Mouse (Mus musculus): ENCODE data around the gene Atxn7l1. TPM values are rescaled to one million over a fixed set of nuclear protein-coding genes. Genes with fewer than 3 reads are reported as not detected.

The Atxn7l1 gene
- total and polyA plus RNA-seq, 2 experiments from 2014 or later: 15.8 to 24.9 TPM

DNA sequence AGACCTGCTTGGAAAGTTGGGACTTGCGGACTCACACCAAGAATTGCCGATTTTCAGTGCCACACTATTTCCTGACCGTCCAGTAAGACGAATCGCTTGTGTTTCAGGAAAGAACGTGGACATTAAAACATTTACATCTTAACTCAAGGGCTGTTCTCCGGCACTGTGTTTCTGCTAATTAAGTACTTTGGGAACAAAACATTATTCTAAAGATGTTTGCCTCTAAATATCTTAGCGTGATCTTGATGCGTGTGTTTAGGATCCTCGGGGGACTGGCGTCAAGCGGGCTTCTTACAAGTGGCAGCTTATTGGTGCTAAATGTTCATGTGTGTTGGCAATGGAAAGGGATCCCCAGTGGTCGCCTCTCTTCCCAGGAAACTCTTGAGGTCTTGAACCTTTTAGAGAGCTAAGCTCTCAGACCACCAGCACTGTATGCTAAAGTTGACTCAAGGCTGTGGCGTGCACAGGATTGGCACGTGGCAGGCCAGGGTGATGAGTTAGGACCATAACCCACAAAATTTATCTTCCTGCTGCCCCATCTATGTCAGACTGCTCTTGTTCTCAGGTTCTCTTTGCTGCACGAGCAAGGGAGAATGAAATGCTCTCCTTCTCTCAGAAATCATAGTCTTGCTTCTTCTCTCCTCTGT, 2.2 kb downstream of the Atxn7l1 start:
- DNase-seq (ENCODE audit: low spot score) (no peak), ATAC-seq (no peak)
- H3K4me2 ChIP-seq (ENCODE audit: low read depth, low read length): peak overlapping the region; percentile 78; the same call in 1 of the 2 replicates
- no peak overlapping the region for H3K4me3 ChIP-seq (ENCODE audit: low read length)
- H3K36me3 ChIP-seq (ENCODE audit: insufficient read depth, low read length): no peaks in the 10 kb centered on the region
- H3K27me3 ChIP-seq (ENCODE audit: insufficient read depth, low read length): no peaks in the 10 kb centered on the region
- no peak overlapping the region for H3K27ac ChIP-seq
- no peaks in the 10 kb centered on the region for H3K4me1 ChIP-seq (ENCODE audit: insufficient read depth, low read length)
- no peak for TF ChIP-seq CTCF (IDR thresholded peaks at IDR 0.05; ENCODE audit: low read depth)
- no peak overlapping the region for H3K9ac ChIP-seq (replicated peaks; ENCODE audit: low read length)
- WGBS: 91% methylated on average over 16 of the region's 16 CpGs
- H3K9me3 ChIP-seq (ENCODE audit: low read length): no peaks in the 10 kb centered on the region

DNA sequence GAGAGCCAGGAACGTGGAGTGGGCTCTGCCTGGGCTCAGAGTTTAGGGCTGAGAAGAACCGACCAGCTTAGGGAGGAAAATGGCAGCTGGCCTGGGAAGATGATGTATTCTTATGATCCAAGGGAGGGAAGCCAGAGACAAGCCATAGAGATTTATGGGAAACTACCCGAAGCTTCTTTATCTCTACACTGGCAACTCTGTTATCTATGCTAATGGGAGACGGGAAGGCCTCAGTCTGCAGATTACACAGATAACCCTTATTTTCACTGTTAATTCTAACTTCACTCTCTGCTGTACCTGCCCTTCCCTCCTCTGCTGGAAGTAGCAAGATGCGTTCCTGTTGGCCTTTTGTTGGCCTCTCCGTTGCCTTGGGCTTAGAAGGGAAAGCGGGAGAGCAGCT, 5.6 kb downstream of the Atxn7l1 start:
- Histone ChIP-seq H3K9ac (replicated peaks; ENCODE audit: low read length) (no peak overlapping the region), H3K36me3 (ENCODE audit: insufficient read depth, low read length) (no peaks in the 10 kb centered on the region), H3K27ac (no peak overlapping the region), H3K9me3 (ENCODE audit: low read length) (no peaks in the 10 kb centered on the region), H3K27me3 (ENCODE audit: insufficient read depth, low read length) (no peaks in the 10 kb centered on the region), H3K4me1 (ENCODE audit: insufficient read depth, low read length) (no peaks in the 10 kb centered on the region; the same call in 1 of the 2 replicates), H3K4me2 (ENCODE audit: low read depth, low read length) (no peak overlapping the region), H3K4me3 (ENCODE audit: low read length) (no peak overlapping the region)
- no peak for DNase-seq (ENCODE audit: low spot score)
- TF ChIP-seq CTCF (IDR thresholded peaks at IDR 0.05; ENCODE audit: low read depth): no peak
- WGBS: 87% methylated on average over 7 of the region's 7 CpGs
- ATAC-seq: no peak

DNA sequence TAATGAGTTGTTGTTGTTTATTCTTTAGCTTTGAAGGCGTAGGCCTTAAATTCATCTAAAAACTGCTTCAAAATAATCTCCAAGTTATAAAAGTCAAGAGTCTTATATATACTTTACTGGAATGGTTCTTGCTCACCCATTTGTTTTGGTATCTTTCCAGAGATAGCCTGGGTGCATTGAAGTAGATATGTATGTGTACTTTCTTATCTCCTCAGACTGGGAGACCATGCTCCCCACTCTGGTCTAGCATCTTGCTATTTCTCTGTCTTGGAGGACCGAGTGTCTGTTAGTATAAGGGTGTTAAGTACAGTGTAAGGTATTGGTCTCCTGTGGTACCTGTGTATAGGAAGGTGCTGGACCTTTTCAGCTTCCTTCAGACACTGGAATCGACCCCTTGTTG, 6.4 kb downstream of the Atxn7l1 start:
- no peaks in the 10 kb centered on the region; the same call in 1 of the 2 replicates for H3K4me1 ChIP-seq (ENCODE audit: insufficient read depth, low read length)
- ATAC-seq (no peak), DNase-seq (ENCODE audit: low spot score) (no peak)
- WGBS: 93% methylated on average over 3 of the region's 3 CpGs
- H3K9me3 ChIP-seq (ENCODE audit: low read length): no peaks in the 10 kb centered on the region
- no peaks in the 10 kb centered on the region for H3K27me3 ChIP-seq (ENCODE audit: insufficient read depth, low read length)
- no peaks in the 10 kb centered on the region for H3K36me3 ChIP-seq (ENCODE audit: insufficient read depth, low read length)
- no peak overlapping the region for H3K4me2 ChIP-seq (ENCODE audit: low read depth, low read length)
- H3K27ac ChIP-seq: no peak overlapping the region
- H3K4me3 ChIP-seq (ENCODE audit: low read length): no peak overlapping the region
- TF ChIP-seq CTCF (IDR thresholded peaks at IDR 0.05; ENCODE audit: low read depth): no peak
- H3K9ac ChIP-seq (replicated peaks; ENCODE audit: low read length): no peak overlapping the region

DNA sequence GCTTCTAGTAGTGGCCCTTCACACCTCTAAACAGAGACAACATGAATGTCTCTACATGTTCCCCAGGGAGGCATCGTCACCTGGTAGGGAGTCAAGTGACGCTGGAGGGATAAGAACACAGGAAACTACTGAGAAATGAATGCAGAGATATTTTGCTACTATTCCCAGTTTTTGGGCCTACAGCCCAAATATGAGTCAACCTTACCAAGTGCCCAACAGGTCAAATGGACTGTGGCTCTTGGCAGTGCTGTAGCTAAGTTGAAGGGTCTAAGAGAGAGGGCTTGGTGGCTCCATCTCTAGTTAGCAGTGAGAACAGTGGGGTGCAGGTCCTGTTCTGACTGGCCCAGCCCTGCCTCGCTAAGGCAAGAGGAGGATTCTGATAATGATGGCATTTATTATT, 7.2 kb downstream of the Atxn7l1 start:
- 86% methylated on average over 3 of the region's 3 CpGs for WGBS
- Histone ChIP-seq H3K27ac (no peak overlapping the region), H3K9ac (replicated peaks; ENCODE audit: low read length) (no peak overlapping the region), H3K9me3 (ENCODE audit: low read length) (no peaks in the 10 kb centered on the region), H3K4me2 (ENCODE audit: low read depth, low read length) (no peak overlapping the region), H3K36me3 (ENCODE audit: insufficient read depth, low read length) (no peaks in the 10 kb centered on the region), H3K4me3 (ENCODE audit: low read length) (no peak overlapping the region), H3K4me1 (ENCODE audit: insufficient read depth, low read length) (no peaks in the 10 kb centered on the region; the same call in 1 of the 2 replicates), H3K27me3 (ENCODE audit: insufficient read depth, low read length) (no peaks in the 10 kb centered on the region)
- no peak for TF ChIP-seq CTCF (IDR thresholded peaks at IDR 0.05; ENCODE audit: low read depth)
- DNase-seq (ENCODE audit: low spot score) (no peak), ATAC-seq (no peak)

DNA sequence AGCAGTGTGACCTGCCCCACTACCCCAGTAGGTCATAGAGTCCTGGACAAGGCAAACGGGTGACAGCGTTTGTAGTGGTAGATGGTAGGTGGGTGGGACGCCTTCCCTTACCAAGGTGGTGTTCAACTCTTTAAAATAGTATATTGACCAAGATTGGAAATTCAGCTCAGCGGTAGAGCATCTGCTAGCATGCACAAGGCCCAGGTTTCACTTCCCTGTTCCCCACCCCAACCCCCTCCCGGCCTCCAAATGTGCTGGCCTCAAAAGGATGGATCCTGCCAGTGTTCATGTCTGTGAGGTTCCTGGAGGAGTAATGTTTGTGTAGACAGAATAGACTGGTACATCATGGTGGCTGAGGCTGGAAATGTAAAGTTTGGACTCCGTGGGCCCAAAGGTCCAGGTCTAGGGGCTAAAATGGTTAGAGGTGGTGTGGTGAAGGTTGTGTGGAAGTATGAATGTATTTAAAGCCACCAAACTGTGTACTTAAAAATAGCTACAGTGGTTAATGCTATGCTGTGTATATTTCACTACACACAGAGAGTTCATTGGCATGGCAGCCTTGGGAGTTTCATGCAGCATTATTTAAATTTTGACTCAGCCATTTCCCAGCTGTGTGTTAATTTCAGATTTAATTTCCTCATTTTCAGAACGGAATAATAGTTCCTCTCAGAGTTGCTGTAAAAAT, 9.0 kb downstream of the Atxn7l1 start:
- no peak for DNase-seq (ENCODE audit: low spot score)
- Histone ChIP-seq H3K9me3 (ENCODE audit: low read length) (no peaks in the 10 kb centered on the region), H3K4me1 (ENCODE audit: insufficient read depth, low read length) (no peaks in the 10 kb centered on the region; the same call in 1 of the 2 replicates), H3K27me3 (ENCODE audit: insufficient read depth, low read length) (no peaks in the 10 kb centered on the region), H3K36me3 (ENCODE audit: insufficient read depth, low read length) (no peaks in the 10 kb centered on the region), H3K27ac (no peak overlapping the region), H3K4me2 (ENCODE audit: low read depth, low read length) (no peak overlapping the region), H3K4me3 (ENCODE audit: low read length) (no peak overlapping the region), H3K9ac (replicated peaks; ENCODE audit: low read length) (no peak overlapping the region)
- no peak for TF ChIP-seq CTCF (IDR thresholded peaks at IDR 0.05; ENCODE audit: low read depth)
- 90% methylated on average over 7 of the region's 7 CpGs for WGBS
- ATAC-seq: no peak

DNA sequence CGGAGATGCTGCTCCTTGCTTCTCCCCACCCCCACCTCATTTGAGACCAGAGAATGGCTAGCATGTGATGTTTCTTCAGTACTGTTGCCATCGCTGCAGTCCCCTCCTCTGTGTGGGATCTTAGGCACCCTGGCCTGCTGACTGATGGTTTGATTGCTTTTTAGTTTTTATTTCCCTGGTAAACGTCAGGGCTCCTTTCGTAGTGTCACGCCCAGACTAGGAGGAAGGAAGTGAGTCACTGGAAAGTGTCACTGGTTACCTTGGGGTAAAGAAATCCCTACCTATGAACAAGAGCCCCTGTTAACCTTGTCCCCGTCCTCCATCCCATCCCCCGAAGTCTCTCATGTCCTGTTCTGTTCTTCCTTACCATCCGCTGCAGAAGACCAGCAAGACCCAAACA, 10.8 kb downstream of the Atxn7l1 start:
- DNase-seq (ENCODE audit: low spot score): no peak
- Histone ChIP-seq H3K27ac (no peak overlapping the region), H3K4me3 (ENCODE audit: low read length) (no peak overlapping the region), H3K9ac (replicated peaks; ENCODE audit: low read length) (no peak overlapping the region), H3K4me2 (ENCODE audit: low read depth, low read length) (no peak overlapping the region), H3K4me1 (ENCODE audit: insufficient read depth, low read length) (peaks cover 4% of the 10 kb centered on the region), H3K27me3 (ENCODE audit: insufficient read depth, low read length) (no peaks in the 10 kb centered on the region), H3K36me3 (ENCODE audit: insufficient read depth, low read length) (no peaks in the 10 kb centered on the region), H3K9me3 (ENCODE audit: low read length) (no peaks in the 10 kb centered on the region)
- TF ChIP-seq CTCF (IDR thresholded peaks at IDR 0.05; ENCODE audit: low read depth): no peak
- ATAC-seq: no peak
- WGBS: 84% methylated on average over 8 of the region's 8 CpGs

DNA sequence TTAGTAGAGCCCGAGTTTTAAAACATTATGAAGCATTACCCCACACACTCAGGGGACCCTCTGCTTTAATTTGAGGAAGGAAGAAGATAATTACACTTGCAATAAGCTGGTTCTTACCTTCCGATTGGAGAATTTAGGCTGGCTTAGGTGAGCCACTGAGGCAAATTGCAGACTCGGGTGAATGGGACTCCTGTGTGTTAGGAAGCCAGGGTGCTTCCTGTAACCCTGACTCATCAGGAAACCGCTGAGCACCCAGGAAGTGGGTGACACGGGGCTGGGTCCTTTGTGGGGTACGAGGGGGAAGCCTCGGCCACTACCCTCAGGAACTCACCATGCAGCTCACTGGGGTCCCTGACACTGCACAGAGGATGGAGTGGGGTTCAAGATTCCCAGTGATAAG, 12.9 kb downstream of the Atxn7l1 start:
- 85% methylated on average over 7 of the region's 7 CpGs for WGBS
- no peak for TF ChIP-seq CTCF (IDR thresholded peaks at IDR 0.05; ENCODE audit: low read depth)

More for the DNA sequence above, 12.9 kb downstream of the Atxn7l1 start:
- Histone ChIP-seq H3K4me3 (ENCODE audit: low read length) (no peak overlapping the region), H3K27me3 (ENCODE audit: insufficient read depth, low read length) (no peaks in the 10 kb centered on the region), H3K9ac (replicated peaks; ENCODE audit: low read length) (no peak overlapping the region), H3K4me1 (ENCODE audit: insufficient read depth, low read length) (peaks cover 4% of the 10 kb centered on the region), H3K36me3 (ENCODE audit: insufficient read depth, low read length) (no peaks in the 10 kb centered on the region), H3K9me3 (ENCODE audit: low read length) (no peaks in the 10 kb centered on the region), H3K27ac (no peak overlapping the region), H3K4me2 (ENCODE audit: low read depth, low read length) (no peak overlapping the region)
- ATAC-seq: no peak
- DNase-seq (ENCODE audit: low spot score): no peak
